Mouse (Mus musculus) forebrain, embryonic 13.5 days (tissue): ENCODE measurements at regions not wholly inside any gene's neighbourhood (a gene's known extent, or its start where the extent isn't known, plus 50 kb on each side); places are given as distances from the start of the nearest gene placed in this dataset.

Source experiments
- ATAC-seq: fragments of 200-750 bp; cut with Nextera tagmentation; 2 replicates; pipeline ENCODE4 v1.8.0; 2017
- H3K27ac ChIP-seq: fragments of 300-500 bp; sonication (generic); 2 replicates; pipeline ENCODE4 v1.5.1; 2015; ENCODE audit warnings: inconsistent platforms, mild to moderate bottlenecking, moderate library complexity
- H3K27me3 ChIP-seq: fragments of 300-500 bp; sonication (generic); 2 replicates; pipeline ENCODE4 v1.6.1; 2015; ENCODE audit warnings: mild to moderate bottlenecking, inconsistent platforms
- H3K36me3 ChIP-seq: fragments of 300-500 bp; sonication (generic); 2 replicates; pipeline ENCODE4 v1.6.1; 2015; ENCODE audit warnings: mild to moderate bottlenecking, inconsistent platforms; ENCODE audit not compliant: poor library complexity, severe bottlenecking
- H3K4me1 ChIP-seq: fragments of 300-500 bp; sonication (generic); 2 replicates; pipeline ENCODE4 v1.6.1; 2015; ENCODE audit warnings: inconsistent platforms
- H3K4me2 ChIP-seq: fragments of 300-500 bp; sonication (generic); 2 replicates; pipeline ENCODE4 v1.6.1; 2015; ENCODE audit warnings: inconsistent platforms, mild to moderate bottlenecking, moderate library complexity
- H3K4me3 ChIP-seq: fragments of 300-500 bp; sonication (generic); 2 replicates; pipeline ENCODE4 v1.5.1; 2015; ENCODE audit warnings: mild to moderate bottlenecking, inconsistent platforms
- H3K9ac ChIP-seq: fragments of 300-500 bp; sonication (generic); 2 replicates; pipeline ENCODE4 v1.6.1; 2015; ENCODE audit warnings: mild to moderate bottlenecking, inconsistent platforms
- H3K9me3 ChIP-seq: fragments of 300-500 bp; sonication (generic); replicated peaks from 2 replicates; pipeline ENCODE4 v1.6.1; 2016; ENCODE audit warnings: inconsistent platforms
- WGBS: fragments of 180-500 bp; shearing (Covaris S2); methylation state at CpG from one replicate; pipeline ENCODE4 v1.1.7; 2015; 5-methylcytosine and 5-hydroxymethylcytosine counted together

GRCm38 (mm10) chr16:46331336-46331735 is 167.0 kb downstream of the Nectin3 start:
- Histone ChIP-seq H3K36me3 (no peaks in the 10 kb centered on the region), H3K9me3 (0 out of 2 replicates have a peak, but pooled peaks cover 5% of the 10 kb centered on the region), H3K27me3 (no peaks in the 10 kb centered on the region), H3K4me3 (no peak overlapping the region), H3K27ac (no peak overlapping the region), H3K4me1 (peaks cover 7% of the 10 kb centered on the region; the same call in 1 of the 2 replicates), H3K4me2 (no peak overlapping the region), H3K9ac (no peak overlapping the region)
- WGBS: 38% methylated on average over 6 of the region's 6 CpGs
- ATAC-seq: peak; percentile 45; the same call in 1 of the 2 replicates

- Histone ChIP-seq H3K4me1 (peaks cover 5% of the 10 kb centered on the region; the same call in 1 of the 2 replicates), H3K36me3 (no peaks in the 10 kb centered on the region), H3K27ac (no peak overlapping the region), H3K27me3 (no peaks in the 10 kb centered on the region), H3K4me3 (no peak overlapping the region), H3K9me3 (no peaks in the 10 kb centered on the region), H3K9ac (no peak overlapping the region), H3K4me2 (no peak overlapping the region)
- 73% methylated on average over 3 of the region's 3 CpGs for WGBS
- peak; percentile 57 for ATAC-seq
Measured at GRCm38 (mm10) chr16:46299079-46299721, 144.3 kb upstream of the Gm4737 start.

- Histone ChIP-seq H3K9me3 (no peaks in the 10 kb centered on the region), H3K4me1 (peaks cover 5% of the 10 kb centered on the region; the same call in 1 of the 2 replicates), H3K27ac (no peak overlapping the region; the same call in 1 of the 2 replicates), H3K4me3 (no peak overlapping the region), H3K27me3 (no peaks in the 10 kb centered on the region), H3K9ac (no peak overlapping the region), H3K36me3 (no peaks in the 10 kb centered on the region), H3K4me2 (no peak overlapping the region)
- WGBS: 82% methylated on average over 2 of the region's 2 CpGs
- ATAC-seq: no peak
Measured at GRCm38 (mm10) chr16:46297192-46297591, 142.3 kb upstream of the Gm4737 start.

GRCm38 (mm10) chr16:46296412-46296811 is 141.5 kb upstream of the Gm4737 start:
- 0 out of 2 replicates have a peak, but pooled peaks have one; percentile 19 for ATAC-seq
- Histone ChIP-seq H3K4me3 (no peak overlapping the region), H3K9me3 (no peaks in the 10 kb centered on the region), H3K36me3 (no peaks in the 10 kb centered on the region), H3K4me1 (peaks cover 7% of the 10 kb centered on the region), H3K4me2 (no peak overlapping the region), H3K27ac (no peak overlapping the region), H3K9ac (no peak overlapping the region), H3K27me3 (no peaks in the 10 kb centered on the region)
- 53% methylated on average over 2 of the region's 2 CpGs for WGBS

GRCm38 (mm10) chr16:46293831-46294230 is 139.0 kb upstream of the Gm4737 start:
- H3K9ac ChIP-seq: no peak overlapping the region
- H3K27me3 ChIP-seq: no peaks in the 10 kb centered on the region
- no peak overlapping the region for H3K4me2 ChIP-seq
- H3K9me3 ChIP-seq: no peaks in the 10 kb centered on the region
- ATAC-seq: no peak
- no peak overlapping the region for H3K27ac ChIP-seq
- WGBS: 22% methylated on average over 1 of the region's 1 CpGs
- H3K36me3 ChIP-seq: no peaks in the 10 kb centered on the region
- H3K4me3 ChIP-seq: no peak overlapping the region
- peaks cover 22% of the 10 kb centered on the region for H3K4me1 ChIP-seq

- H3K36me3 ChIP-seq: no peaks in the 10 kb centered on the region
- WGBS: 14% methylated on average over 6 of the region's 6 CpGs
- no peaks in the 10 kb centered on the region for H3K9me3 ChIP-seq
- no peak overlapping the region for H3K4me3 ChIP-seq
- no peak overlapping the region for H3K9ac ChIP-seq
- H3K27me3 ChIP-seq: no peaks in the 10 kb centered on the region
- H3K27ac ChIP-seq: no peak overlapping the region
- no peak overlapping the region for H3K4me2 ChIP-seq
- H3K4me1 ChIP-seq: peaks cover 22% of the 10 kb centered on the region
- peak; percentile 19; the same call in 1 of the 2 replicates for ATAC-seq
Measured at GRCm38 (mm10) chr16:46291067-46291833, 136.4 kb upstream of the Gm4737 start.

- H3K36me3 ChIP-seq: no peaks in the 10 kb centered on the region
Measured at GRCm38 (mm10) chr16:46290199-46290598, 135.3 kb upstream of the Gm4737 start.

GRCm38 (mm10) chr16:46267533-46267932 is 112.7 kb upstream of the Gm4737 start:
- H3K9ac ChIP-seq: no peak overlapping the region
- H3K9me3 ChIP-seq: no peaks in the 10 kb centered on the region
- no peak for ATAC-seq
- H3K4me2 ChIP-seq: no peak overlapping the region
- H3K4me1 ChIP-seq: no peaks in the 10 kb centered on the region
- WGBS: 92% methylated on average over 2 of the region's 2 CpGs
- H3K4me3 ChIP-seq: no peak overlapping the region
- H3K27me3 ChIP-seq: no peaks in the 10 kb centered on the region
- no peak overlapping the region for H3K27ac ChIP-seq
- no peaks in the 10 kb centered on the region for H3K36me3 ChIP-seq

More at GRCm38 (mm10) chr16:46290199-46290598, 135.3 kb upstream of the Gm4737 start:
- H3K4me1 ChIP-seq: peaks cover 19% of the 10 kb centered on the region
- H3K27me3 ChIP-seq: no peaks in the 10 kb centered on the region
- ATAC-seq: peak; percentile 82
- H3K4me3 ChIP-seq: no peak overlapping the region
- 42% methylated on average over 2 of the region's 2 CpGs for WGBS
- no peak overlapping the region; the same call in 1 of the 2 replicates for H3K27ac ChIP-seq
- no peaks in the 10 kb centered on the region for H3K9me3 ChIP-seq
- no peak overlapping the region for H3K4me2 ChIP-seq
- no peak overlapping the region for H3K9ac ChIP-seq

GRCm38 (mm10) chr16:46251639-46252038 is 96.8 kb upstream of the Gm4737 start:
- 82% methylated on average over 4 of the region's 4 CpGs for WGBS
- H3K4me1 ChIP-seq: no peaks in the 10 kb centered on the region
- H3K27me3 ChIP-seq: no peaks in the 10 kb centered on the region
- no peak overlapping the region for H3K4me3 ChIP-seq
- ATAC-seq: no peak
- no peaks in the 10 kb centered on the region for H3K36me3 ChIP-seq
- H3K27ac ChIP-seq: no peak overlapping the region
- H3K9me3 ChIP-seq: no peaks in the 10 kb centered on the region
- H3K9ac ChIP-seq: no peak overlapping the region
- no peak overlapping the region for H3K4me2 ChIP-seq

GRCm38 (mm10) chr16:46250943-46251342 is 96.1 kb upstream of the Gm4737 start:
- Histone ChIP-seq H3K27me3 (no peaks in the 10 kb centered on the region), H3K4me2 (no peak overlapping the region), H3K9ac (no peak overlapping the region), H3K4me3 (no peak overlapping the region), H3K36me3 (no peaks in the 10 kb centered on the region), H3K4me1 (no peaks in the 10 kb centered on the region), H3K27ac (no peak overlapping the region), H3K9me3 (no peaks in the 10 kb centered on the region)
- WGBS: 53% methylated on average over 3 of the region's 3 CpGs
- ATAC-seq: no peak

- ATAC-seq: no peak
- 83% methylated on average over 5 of the region's 5 CpGs for WGBS
- Histone ChIP-seq H3K4me1 (no peaks in the 10 kb centered on the region), H3K27ac (no peak overlapping the region), H3K36me3 (no peaks in the 10 kb centered on the region), H3K4me3 (no peak overlapping the region), H3K9me3 (no peaks in the 10 kb centered on the region), H3K9ac (no peak overlapping the region), H3K4me2 (no peak overlapping the region), H3K27me3 (no peaks in the 10 kb centered on the region)
Measured at GRCm38 (mm10) chr16:46245598-46245997, 90.7 kb upstream of the Gm4737 start.

- no peaks in the 10 kb centered on the region for H3K27me3 ChIP-seq
- ATAC-seq: peak; percentile 55; the same call in 1 of the 2 replicates
- H3K4me3 ChIP-seq: no peak overlapping the region
- no peak overlapping the region for H3K9ac ChIP-seq
- H3K9me3 ChIP-seq: no peaks in the 10 kb centered on the region
- no peaks in the 10 kb centered on the region for H3K36me3 ChIP-seq
- H3K4me2 ChIP-seq: no peak overlapping the region
- H3K4me1 ChIP-seq: no peaks in the 10 kb centered on the region
- 81% methylated on average over 3 of the region's 3 CpGs for WGBS
- no peak overlapping the region for H3K27ac ChIP-seq
Measured at GRCm38 (mm10) chr16:46228744-46229143, 73.9 kb upstream of the Gm4737 start.
